Mouse (Mus musculus) hematopoietic stem cell, adult 5-6 weeks (primary cell): ENCODE results near the gene Mylip. TPM values are rescaled to one million over a fixed set of nuclear protein-coding genes. Genes with fewer than 3 reads are reported as not detected.
A peak's percentile ranks its signal among the peaks of the same experiment; 100 is the strongest.

Experiments
- ATAC-seq, 2 experiments: fragments of 125-278 bp in 1 of 2; replicated peaks in 1 of 2; 2 replicates each; pipeline ENCODE4 v1.8.0; 2016 to 2017; ENCODE audit warnings: inconsistent platforms in 2 of 2, mild to moderate bottlenecking in 2 of 2, moderate number of reproducible peaks in 2 of 2, low read depth in 1 of 2, moderate TSS enrichment in 1 of 2; ENCODE audit not compliant: low FRiP score in 2 of 2, poor library complexity in 2 of 2, severe bottlenecking in 2 of 2, insufficient read depth in 1 of 2, low TSS enrichment in 1 of 2
- total RNA-seq: library from RNA; stranded (forward); fragments of 172-1452, 232-1000 nt; gene quantifications from 2 replicates; pipeline ENCODE4 v1.2.3, GENCODE M21; 2017

The Mylip gene
- total RNA-seq, 1 experiment from 2014 or later: 26.1 TPM

- ATAC-seq: no peak
Measured at GRCm38 (mm10) chr13:45410936-45411335, 21.4 kb downstream of the Mylip start.

- no peak for ATAC-seq
Measured at GRCm38 (mm10) chr13:45413066-45413465, 23.5 kb downstream of the Mylip start.

GRCm38 (mm10) chr13:45414031-45414430 is 24.5 kb downstream of the Mylip start:
- no peak for ATAC-seq

GRCm38 (mm10) chr13:45416621-45417057 is 27.1 kb downstream of the Mylip start:
- ATAC-seq: peak in 1 of 2 experiments; percentile 37; a peak in 1 of 4 replicates

- no peak for ATAC-seq
Measured at GRCm38 (mm10) chr13:45418986-45419385, 29.4 kb downstream of the Mylip start.

- no peak for ATAC-seq
Measured at GRCm38 (mm10) chr13:45422251-45422650, 32.7 kb downstream of the Mylip start.

GRCm38 (mm10) chr13:45422709-45423108 is 33.2 kb downstream of the Mylip start:
- no peak for ATAC-seq

- ATAC-seq: no peak
Measured at GRCm38 (mm10) chr13:45423905-45424304, 34.4 kb downstream of the Mylip start.

GRCm38 (mm10) chr13:45429239-45429638 is 39.7 kb downstream of the Mylip start:
- no peak for ATAC-seq

GRCm38 (mm10) chr13:45437134-45437533 is 47.6 kb downstream of the Mylip start:
- ATAC-seq: no peak

- ATAC-seq: no peak
Measured at GRCm38 (mm10) chr13:45438853-45439252, 49.3 kb downstream of the Mylip start.

GRCm38 (mm10) chr13:45440226-45440625 is 50.7 kb downstream of the Mylip start:
- ATAC-seq: no peak

- peak; percentile 58 to 61; a peak in 3 of 4 replicates for ATAC-seq
Measured at GRCm38 (mm10) chr13:45442451-45442850, 52.9 kb downstream of the Mylip start.

- ATAC-seq: peak; percentile 78 to 80
Measured at GRCm38 (mm10) chr13:45442918-45443535, 53.5 kb downstream of the Mylip start.

GRCm38 (mm10) chr13:45444220-45444619 is 54.7 kb downstream of the Mylip start:
- ATAC-seq: no peak

- 0 out of 4 replicates have a peak, but pooled peaks of 1 of the 2 experiments have one; percentile 8 for ATAC-seq
Measured at GRCm38 (mm10) chr13:45444652-45445051, 55.1 kb downstream of the Mylip start.

GRCm38 (mm10) chr13:45446636-45447035 is 57.1 kb downstream of the Mylip start:
- ATAC-seq: no peak

GRCm38 (mm10) chr13:45452437-45452836 is 62.9 kb downstream of the Mylip start:
- ATAC-seq: no peak

- peak; percentile 22 to 56; a peak in 2 of 4 replicates for ATAC-seq
Measured at GRCm38 (mm10) chr13:45453033-45453432, 63.5 kb downstream of the Mylip start.
